Mouse (Mus musculus) cerebellum, adult 11-12 months (tissue): ENCODE data around the gene Ube2o.
"Not testable (repeated sequence)": the region's sequence is repeated elsewhere in the genome, so short reads cannot be mapped to it uniquely, and the experiment has no call there.

ENCODE experiments used
- DNase-seq: peaks from one replicate; pipeline ENCODE4 v3.0.0; 2022

The Ube2o gene

GRCm38 (mm10) chr11:116506151-116506875 lies 74.9 kb downstream of the Ube2o start:
- no peak for DNase-seq

- no peak for DNase-seq
Measured at GRCm38 (mm10) chr11:116505573-116505972, 75.7 kb downstream of the Ube2o start.

GRCm38 (mm10) chr11:116504516-116504915 lies 76.7 kb downstream of the Ube2o start:
- DNase-seq: no peak

GRCm38 (mm10) chr11:116501005-116501746 lies 80.1 kb downstream of the Ube2o start:
- DNase-seq: no peak

GRCm38 (mm10) chr11:116499018-116499417 lies 82.2 kb downstream of the Ube2o start:
- no peak for DNase-seq

GRCm38 (mm10) chr11:116498596-116498995 lies 82.7 kb downstream of the Ube2o start:
- no peak for DNase-seq

- DNase-seq: no peak
Measured at GRCm38 (mm10) chr11:116497313-116497712, 83.9 kb downstream of the Ube2o start.

GRCm38 (mm10) chr11:116494474-116495174 lies 86.6 kb downstream of the Ube2o start:
- DNase-seq: no peak

GRCm38 (mm10) chr11:116493795-116494252 lies 87.4 kb downstream of the Ube2o start, which contains the start of gene Prpsap1:
Gene Prpsap1 (minus strand): TSS chr11:116494202.
- no peak for DNase-seq

- no peak for DNase-seq
Measured at GRCm38 (mm10) chr11:116493191-116493590, 88.1 kb downstream of the Ube2o start.

GRCm38 (mm10) chr11:116492507-116492906 lies 88.7 kb downstream of the Ube2o start:
- DNase-seq: not testable (repeated sequence)

- DNase-seq: no peak
Measured at GRCm38 (mm10) chr11:116491338-116491737, 89.9 kb downstream of the Ube2o start.

- DNase-seq: peak; percentile 81
Measured at GRCm38 (mm10) chr11:116490232-116491107, 90.8 kb downstream of the Ube2o start.

GRCm38 (mm10) chr11:116489771-116490231 lies 91.4 kb downstream of the Ube2o start:
- no peak for DNase-seq

- no peak for DNase-seq
Measured at GRCm38 (mm10) chr11:116488693-116489375, 92.4 kb downstream of the Ube2o start.

- DNase-seq: no peak
Measured at GRCm38 (mm10) chr11:116488207-116488606, 93.0 kb downstream of the Ube2o start.
